Mouse (Mus musculus) natural killer cell, adult 2 months (primary cell): Measurements from ENCODE around the gene Hprt.
"Not testable (repeated sequence)": the region's sequence is repeated elsewhere in the genome, so short reads cannot be mapped to it uniquely, and the experiment has no call there.

Experiments
- DNase-seq, 2 experiments: peaks; one replicate each; pipeline ENCODE4 v3.0.0; 2022; ENCODE audit warnings: low spot score in 2 of 2

Gene Hprt

GRCm38 (mm10) chrX:52987905-52988783, at the start of gene Hprt:
Gene Hprt (plus strand): TSS chrX:52988137.
- DNase-seq: peak; percentile 79 to 88

DNA sequence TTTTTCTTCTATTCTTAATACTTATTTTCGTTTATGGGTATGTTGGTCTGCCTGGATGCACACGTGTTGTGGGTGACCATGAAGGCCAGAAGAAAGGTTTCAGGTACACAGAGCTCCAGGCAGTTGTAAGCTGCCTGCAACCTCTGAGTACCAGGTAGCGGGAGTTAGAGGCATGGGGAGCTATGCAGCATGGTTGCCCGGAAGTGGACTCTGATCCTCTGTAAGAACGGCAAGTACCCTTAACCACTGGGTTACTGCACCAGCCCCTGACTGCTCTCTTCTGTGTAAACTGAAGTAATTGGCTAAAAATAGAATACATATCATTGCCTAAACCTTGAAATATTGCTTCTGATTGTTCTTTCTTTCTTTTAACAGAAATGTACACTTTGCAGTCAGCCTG, 42.4 kb upstream of the Hprt start:
- DNase-seq: no peak

GRCm38 (mm10) chrX:52949713-52950112, 38.2 kb upstream of the Hprt start:
- DNase-seq: peak in 1 of 2 experiments; percentile 12

- no peak for DNase-seq
These were observed 31.0 kb upstream of the Hprt start for GRCm38 (mm10) chrX:52956942-52957341.

DNA sequence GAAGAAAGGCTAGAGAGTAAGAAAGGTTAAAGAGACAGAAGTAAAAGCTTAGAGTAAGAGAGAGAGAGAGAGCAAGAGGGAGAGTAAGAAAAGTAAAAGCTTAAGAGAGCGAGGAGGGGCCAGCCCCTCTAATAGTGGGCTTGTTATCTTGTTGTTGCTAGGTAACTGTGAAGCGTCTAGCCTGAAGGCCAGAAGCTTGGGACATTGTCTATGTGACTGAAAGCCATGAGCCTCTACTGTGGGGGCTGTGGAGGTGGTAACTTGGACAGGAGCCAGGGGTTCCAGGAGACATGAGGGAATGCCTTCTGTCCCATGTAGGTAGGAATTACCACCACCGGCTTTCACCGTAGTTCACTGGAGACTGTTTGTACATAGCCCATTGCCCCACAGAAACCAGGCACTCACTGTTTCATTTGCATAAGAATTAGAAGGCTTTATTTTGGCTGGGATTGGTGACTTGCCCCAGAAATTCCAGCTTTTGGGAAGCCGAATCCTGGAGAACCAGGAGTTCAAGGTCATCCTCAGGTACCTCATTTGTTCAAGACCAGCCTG, 26.3 kb upstream of the Hprt start:
- no peak for DNase-seq

- no peak for DNase-seq
These were observed 22.8 kb upstream of the Hprt start for GRCm38 (mm10) chrX:52965149-52965548.

GRCm38 (mm10) chrX:52971211-52972006, 16.5 kb upstream of the Hprt start:
- DNase-seq: peak in 1 of 2 experiments; percentile 3

DNA sequence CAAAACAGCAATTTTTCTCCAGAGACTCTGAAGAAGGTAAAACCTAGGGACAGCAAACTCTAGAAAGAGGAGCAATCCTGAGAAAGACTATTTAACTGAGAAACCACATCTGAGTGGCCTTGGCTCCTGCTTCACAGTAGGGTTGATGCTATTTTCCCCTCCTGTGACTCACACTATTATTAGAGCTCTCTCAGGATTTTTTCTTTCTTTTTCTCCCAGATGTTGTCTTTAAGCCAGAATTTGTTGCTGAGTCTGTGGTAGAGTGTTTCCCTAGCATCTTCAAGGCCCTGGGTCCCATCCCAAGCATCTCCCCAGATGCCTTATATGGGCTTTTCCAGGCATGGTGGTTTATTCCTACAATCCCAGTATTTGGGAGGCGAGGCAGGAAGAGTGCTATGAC, 15.8 kb upstream of the Hprt start:
- DNase-seq: no peak

DNA sequence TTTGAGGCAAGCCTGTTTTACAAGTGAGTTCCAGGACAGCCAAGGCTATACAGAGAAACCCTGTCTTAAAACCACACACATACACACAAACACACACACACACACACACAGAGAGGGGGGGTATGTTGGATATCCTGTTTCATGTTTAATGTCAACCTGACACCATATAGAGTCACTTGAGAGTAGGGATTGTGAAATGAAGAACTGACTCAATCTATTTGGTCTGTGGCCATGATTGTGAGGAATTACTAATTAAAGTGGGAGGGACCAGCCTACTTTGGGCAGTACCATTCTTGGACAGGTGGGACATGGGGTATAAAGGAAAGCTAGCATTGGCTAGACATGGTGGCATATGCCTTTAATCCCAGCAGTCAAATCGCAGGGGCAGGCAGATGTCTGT, 15.3 kb upstream of the Hprt start:
- no peak for DNase-seq

- no peak for DNase-seq
These were observed 9.4 kb upstream of the Hprt start for GRCm38 (mm10) chrX:52978576-52978975.

DNA sequence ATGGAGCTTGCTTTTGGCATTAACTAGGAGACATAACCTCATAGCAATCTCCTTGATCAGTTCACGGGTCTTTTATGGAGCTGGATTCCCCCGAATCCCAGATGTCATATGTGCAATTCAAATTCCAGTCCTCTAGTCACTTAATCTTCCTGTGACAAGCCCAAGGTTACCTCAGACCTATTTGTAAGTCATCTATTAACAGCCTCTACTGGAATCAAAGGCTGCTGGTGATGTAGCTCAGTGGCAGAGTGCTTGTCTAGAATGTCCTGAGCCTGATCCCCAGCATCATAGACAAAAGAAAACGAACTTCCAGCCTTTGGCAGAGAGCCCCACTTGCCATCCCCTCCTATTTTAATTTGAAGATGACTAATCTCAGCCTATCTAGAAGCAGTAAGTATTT, 6.6 kb upstream of the Hprt start:
- DNase-seq: no peak

DNA sequence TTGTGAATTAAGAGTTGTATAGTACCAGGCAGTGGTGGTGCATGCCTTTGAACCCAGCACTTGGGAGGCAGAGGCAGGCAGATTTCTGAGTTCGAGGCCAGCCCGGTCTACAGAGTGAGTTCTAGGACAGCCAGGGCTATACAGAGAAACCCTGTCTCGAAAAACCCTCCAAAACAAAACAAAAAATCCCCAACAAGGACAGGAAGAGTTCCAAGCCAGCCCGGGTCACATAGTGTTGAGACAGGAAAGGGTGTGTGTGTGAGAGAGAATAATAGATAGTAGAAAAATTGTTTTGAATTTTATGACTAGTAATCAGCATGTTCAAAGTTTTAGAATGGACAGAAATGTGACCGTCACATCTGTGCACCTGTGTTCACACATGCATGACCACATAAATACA, 6.8 kb downstream of the Hprt start:
- not testable (repeated sequence) for DNase-seq

DNA sequence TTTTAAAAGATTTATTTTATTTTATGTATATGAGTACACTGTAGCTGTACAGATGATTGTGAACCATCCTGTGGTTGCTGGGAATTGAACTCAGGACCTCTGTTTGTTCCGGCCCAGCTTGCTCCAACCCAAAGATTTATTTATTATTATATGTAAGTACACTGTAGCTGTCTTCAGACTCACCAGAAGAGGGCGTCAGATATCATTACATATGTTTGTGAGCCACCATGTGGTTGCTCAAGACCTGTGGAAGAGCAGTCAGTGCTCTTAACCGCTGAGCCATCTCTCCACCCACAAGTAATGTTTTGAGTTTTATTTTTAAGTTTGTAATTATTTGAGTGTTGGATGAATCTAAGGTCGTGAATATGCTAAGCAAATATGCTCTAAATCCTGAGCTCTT, 16.9 kb downstream of the Hprt start:
- DNase-seq: not testable (repeated sequence)

GRCm38 (mm10) chrX:53006062-53006461, 18.1 kb downstream of the Hprt start:
- peak; percentile 6 to 44 for DNase-seq

DNA sequence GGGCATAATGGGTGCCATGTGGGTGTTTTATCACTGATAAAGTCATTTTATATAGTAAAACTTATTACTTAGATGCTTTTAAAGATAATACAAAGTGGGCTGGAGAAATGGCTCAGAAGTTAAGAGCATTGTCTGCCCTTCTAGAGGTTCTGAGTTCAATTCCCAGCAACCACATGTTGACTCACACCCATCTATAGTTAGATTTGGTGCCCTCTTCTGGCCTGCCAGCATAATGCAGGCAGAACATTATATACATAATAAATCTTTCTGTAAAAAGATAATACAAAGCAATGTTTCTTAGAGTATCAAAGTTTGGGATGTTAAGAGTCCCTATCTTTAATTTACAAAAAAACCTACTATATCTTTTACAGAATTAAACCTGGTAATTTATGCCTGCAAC, 27.6 kb downstream of the Hprt start:
- peak in 1 of 2 experiments; percentile 7 for DNase-seq

DNA sequence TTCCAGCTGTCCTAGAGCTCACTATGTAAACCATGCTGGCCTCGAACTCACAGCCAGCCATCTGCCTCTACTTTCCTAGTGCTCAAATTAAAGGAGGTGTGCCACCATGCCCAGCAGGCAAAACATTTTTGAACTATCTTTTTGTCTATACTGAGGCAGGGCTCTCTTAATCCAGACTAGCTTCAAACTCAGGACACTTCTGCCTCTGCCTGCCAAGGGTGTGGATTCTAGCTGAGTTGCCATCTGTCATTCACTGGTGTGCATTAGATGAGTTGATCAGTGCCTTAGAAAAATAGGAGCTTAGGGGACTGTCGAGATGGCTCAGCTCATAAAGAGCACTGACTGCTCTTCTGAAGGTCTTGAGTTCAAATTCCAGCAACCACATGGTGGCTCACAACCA, 35.1 kb downstream of the Hprt start:
- DNase-seq: no peak

GRCm38 (mm10) chrX:53024268-53024667, 36.3 kb downstream of the Hprt start:
- DNase-seq: not testable (repeated sequence)

DNA sequence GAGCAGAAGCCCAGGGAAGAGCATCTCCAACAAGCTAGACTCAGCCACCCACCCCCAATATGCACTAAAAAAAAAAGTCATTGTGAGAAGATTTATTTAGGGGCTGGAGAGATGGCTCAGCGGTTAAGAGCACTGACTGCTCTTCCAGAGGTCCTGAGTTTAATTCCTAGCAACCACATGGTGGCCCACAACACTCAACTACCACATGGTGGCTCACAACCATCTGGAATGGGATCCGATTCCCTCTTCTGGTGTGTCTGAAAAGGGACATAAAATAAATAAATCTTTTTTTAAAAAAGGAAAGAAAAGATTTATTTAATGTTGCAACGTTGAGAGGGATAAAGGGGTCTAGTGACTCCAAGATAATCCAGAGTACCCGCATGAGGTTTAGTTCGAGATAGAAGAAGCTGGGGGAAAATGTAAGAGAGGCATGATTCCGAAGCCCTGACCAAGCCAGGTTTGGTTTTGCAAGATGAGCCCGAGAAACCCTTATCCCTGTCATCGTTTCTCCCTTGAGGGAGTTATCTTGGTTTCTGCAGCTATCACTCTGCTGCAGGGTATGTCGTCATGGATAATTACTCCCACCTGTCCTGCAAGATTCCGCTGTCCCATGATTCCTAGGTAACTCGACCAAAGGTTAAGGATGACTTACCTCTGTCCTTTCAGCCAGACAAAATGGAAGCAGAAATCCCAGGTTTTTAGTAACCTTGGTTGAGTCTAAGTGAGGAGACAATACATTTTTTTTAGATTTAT, 37.7 kb downstream of the Hprt start:
- no peak for DNase-seq

- DNase-seq: peak in 1 of 2 experiments; percentile 39
These were observed 41.6 kb downstream of the Hprt start for GRCm38 (mm10) chrX:53029559-53029958.

DNA sequence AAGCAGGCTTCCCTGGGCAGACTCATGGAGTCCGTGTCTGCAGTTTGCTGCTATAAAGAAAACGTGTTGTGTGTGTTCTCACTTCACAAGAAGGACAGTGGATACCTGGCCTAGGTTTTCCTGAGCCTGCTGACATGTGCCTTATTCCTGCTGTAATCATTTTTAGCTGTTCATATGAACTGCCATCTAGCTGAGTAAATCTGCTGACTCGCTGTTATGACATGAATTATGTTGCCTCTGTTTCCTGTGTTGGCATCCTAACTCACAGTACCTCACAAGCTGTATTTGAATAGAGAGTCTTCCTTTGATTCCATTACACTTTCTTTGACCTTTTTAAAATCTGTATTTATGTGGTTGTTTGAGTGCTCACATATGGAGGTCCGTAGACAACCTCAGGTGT, 50.3 kb downstream of the Hprt start:
- no peak for DNase-seq

DNA sequence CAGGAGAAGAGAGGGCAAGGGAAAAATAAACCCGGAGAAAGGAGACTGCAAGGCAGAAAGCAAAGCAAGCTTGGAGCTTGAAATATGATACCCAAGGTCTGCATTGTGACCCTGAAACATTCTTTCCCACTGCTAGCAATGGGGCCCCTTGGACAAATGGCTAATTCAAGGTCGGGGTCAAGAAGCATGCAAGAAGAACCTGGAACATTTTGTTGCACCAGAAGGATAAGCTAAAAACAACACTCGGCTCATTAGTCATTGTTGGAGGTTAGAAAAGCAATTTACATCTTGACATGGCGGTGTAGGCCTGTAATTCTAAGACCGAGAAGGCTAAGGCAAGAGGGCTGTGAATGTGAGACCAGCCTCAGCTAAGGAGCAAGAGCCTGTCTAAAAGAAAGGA, 51.7 kb downstream of the Hprt start:
- DNase-seq: no peak

DNA sequence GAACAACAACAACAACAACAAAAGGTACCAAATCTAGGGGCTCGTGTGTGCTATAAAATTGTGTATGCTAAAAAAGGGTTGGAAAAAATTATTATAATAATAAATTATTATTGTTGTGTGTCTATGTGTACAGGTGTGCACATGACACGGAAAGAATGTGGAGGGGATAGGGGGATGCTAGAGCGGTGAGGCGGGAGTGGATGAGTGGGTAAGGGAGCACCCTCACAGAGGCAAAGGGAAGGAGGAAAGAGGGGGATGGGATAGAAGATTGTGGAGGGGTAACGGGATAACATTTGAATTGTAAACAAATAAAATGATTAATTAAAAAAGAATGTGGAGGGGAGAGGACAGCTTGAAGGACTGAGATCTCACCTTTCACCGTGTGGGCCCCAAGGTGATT, 52.2 kb downstream of the Hprt start:
- no peak for DNase-seq
